Mouse (Mus musculus) heart, embryonic 12.5 days (tissue): ENCODE results near the gene B230217C12Rik. TPM values are rescaled to one million over a fixed set of nuclear protein-coding genes. Genes with fewer than 3 reads are reported as not detected.

ENCODE experiments used
- ATAC-seq: fragments of 200-750 bp; cut with Nextera tagmentation; 2 replicates; pipeline ENCODE4 v1.8.0; 2017; ENCODE audit warnings: moderate TSS enrichment, moderate library complexity; ENCODE audit not compliant: insufficient number of reproducible peaks, low FRiP score
- H3K27ac ChIP-seq: fragments of 300-500 bp; sonication (generic); 2 replicates; pipeline ENCODE4 v1.5.1; 2016; ENCODE audit warnings: mild to moderate bottlenecking, moderate library complexity; ENCODE audit not compliant: poor library complexity, severe bottlenecking
- H3K27me3 ChIP-seq: fragments of 300-500 bp; sonication (generic); replicated peaks from 2 replicates; pipeline ENCODE4 v1.6.1; 2016; ENCODE audit warnings: mild to moderate bottlenecking, moderate library complexity
- H3K36me3 ChIP-seq: fragments of 300-500 bp; sonication (generic); 2 replicates; pipeline ENCODE4 v1.6.1; 2016; ENCODE audit warnings: mild to moderate bottlenecking, moderate library complexity
- H3K4me1 ChIP-seq: fragments of 300-500 bp; sonication (generic); replicated peaks from 2 replicates; pipeline ENCODE4 v1.6.1; 2016; ENCODE audit warnings: mild to moderate bottlenecking
- H3K4me2 ChIP-seq: fragments of 300-500 bp; sonication (generic); 2 replicates; pipeline ENCODE4 v1.6.1; 2016; ENCODE audit warnings: mild to moderate bottlenecking, moderate library complexity
- H3K4me3 ChIP-seq: fragments of 300-500 bp; sonication (generic); 2 replicates; pipeline ENCODE4 v1.5.1; 2016; ENCODE audit warnings: mild to moderate bottlenecking
- H3K9ac ChIP-seq: fragments of 300-500 bp; sonication (generic); 2 replicates; pipeline ENCODE4 v1.6.1; 2016; ENCODE audit warnings: mild to moderate bottlenecking, moderate library complexity
- H3K9me3 ChIP-seq: fragments of 300-500 bp; sonication (generic); replicated peaks from 2 replicates; pipeline ENCODE4 v1.6.1; 2016; ENCODE audit warnings: mild to moderate bottlenecking, moderate library complexity
- WGBS: fragments of 180-500 bp; shearing (Covaris S2); methylation state at CpG from one replicate; pipeline ENCODE4 v1.1.7; 2016; 5-methylcytosine and 5-hydroxymethylcytosine counted together
- polyA plus RNA-seq: library from polyadenylated mRNA; unstranded; fragments of >200 nt; fragmentation: Nextera tagmentation; extraction: Ambion mirVana; gene quantifications from 2 replicates; pipeline ENCODE4 v1.2.1, GENCODE M21; 2016

B230217C12Rik gene
- polyA plus RNA-seq, 1 experiment from 2014 or later = 6.9 TPM

- 29% methylated on average over 5 of the region's 5 CpGs for WGBS
- Histone ChIP-seq H3K4me2 (no peak overlapping the region), H3K4me1 (peaks cover 80% of the 10 kb centered on the region), H3K9ac (no peak overlapping the region), H3K36me3 (peaks cover 60% of the 10 kb centered on the region), H3K27me3 (no peaks in the 10 kb centered on the region), H3K27ac (peak overlapping the region; percentile 41; the same call in 1 of the 2 replicates), H3K4me3 (no peak overlapping the region), H3K9me3 (no peaks in the 10 kb centered on the region)
- ATAC-seq = no peak
Observed at GRCm38 (mm10) chr11:97817379-97817778, 23.2 kb upstream of the B230217C12Rik start.

- Histone ChIP-seq H3K9ac (peak overlapping the region; percentile 8; the same call in 1 of the 2 replicates), H3K4me3 (no peak overlapping the region), H3K4me1 (peaks cover 73% of the 10 kb centered on the region), H3K36me3 (peaks cover 59% of the 10 kb centered on the region), H3K4me2 (no peak overlapping the region), H3K27me3 (no peaks in the 10 kb centered on the region), H3K27ac (peak overlapping the region; percentile 67; the same call in 1 of the 2 replicates), H3K9me3 (no peaks in the 10 kb centered on the region)
- 37% methylated on average over 6 of the region's 6 CpGs for WGBS
- no peak for ATAC-seq
Observed at GRCm38 (mm10) chr11:97818003-97818402, 22.6 kb upstream of the B230217C12Rik start.

- Histone ChIP-seq H3K4me1 (peaks cover 68% of the 10 kb centered on the region), H3K9ac (peak overlapping the region; percentile 63), H3K27me3 (no peaks in the 10 kb centered on the region), H3K4me2 (no peak overlapping the region), H3K36me3 (peaks cover 58% of the 10 kb centered on the region), H3K9me3 (no peaks in the 10 kb centered on the region), H3K4me3 (no peak overlapping the region), H3K27ac (peak overlapping the region; percentile 67)
- 7% methylated on average over 4 of the region's 4 CpGs for WGBS
- no peak for ATAC-seq
Observed at GRCm38 (mm10) chr11:97818571-97818970, 22.0 kb upstream of the B230217C12Rik start.

- 39% methylated on average over 4 of the region's 4 CpGs for WGBS
- Histone ChIP-seq H3K36me3 (peaks cover 56% of the 10 kb centered on the region), H3K27ac (peak overlapping the region; percentile 67), H3K9me3 (no peaks in the 10 kb centered on the region), H3K27me3 (no peaks in the 10 kb centered on the region), H3K4me3 (no peak overlapping the region), H3K4me2 (no peak overlapping the region), H3K4me1 (peaks cover 64% of the 10 kb centered on the region), H3K9ac (peak overlapping the region; percentile 63; the same call in 1 of the 2 replicates)
- ATAC-seq = no peak
Observed at GRCm38 (mm10) chr11:97819102-97819501, 21.5 kb upstream of the B230217C12Rik start.

GRCm38 (mm10) chr11:97819923-97820322 is 20.7 kb upstream of the B230217C12Rik start:
- Histone ChIP-seq H3K27me3 (no peaks in the 10 kb centered on the region), H3K27ac (peak overlapping the region; percentile 14), H3K9ac (no peak overlapping the region), H3K36me3 (peaks cover 59% of the 10 kb centered on the region), H3K4me2 (no peak overlapping the region), H3K9me3 (no peaks in the 10 kb centered on the region), H3K4me3 (no peak overlapping the region), H3K4me1 (peaks cover 72% of the 10 kb centered on the region)
- WGBS = 67% methylated on average over 5 of the region's 5 CpGs
- no peak for ATAC-seq

- Histone ChIP-seq H3K4me3 (no peak overlapping the region), H3K4me2 (peak overlapping the region; percentile 5; the same call in 1 of the 2 replicates), H3K27ac (no peak overlapping the region), H3K27me3 (no peaks in the 10 kb centered on the region), H3K9ac (no peak overlapping the region; the same call in 1 of the 2 replicates), H3K4me1 (peaks cover 67% of the 10 kb centered on the region), H3K9me3 (no peaks in the 10 kb centered on the region), H3K36me3 (peaks cover 59% of the 10 kb centered on the region)
- ATAC-seq = peak; percentile 75
- WGBS = 20% methylated on average over 4 of the region's 4 CpGs
Observed at GRCm38 (mm10) chr11:97820840-97821239, 19.7 kb upstream of the B230217C12Rik start.

GRCm38 (mm10) chr11:97821401-97822064 is 19.0 kb upstream of the B230217C12Rik start:
- Histone ChIP-seq H3K9me3 (no peaks in the 10 kb centered on the region), H3K4me1 (peaks cover 66% of the 10 kb centered on the region), H3K27me3 (no peaks in the 10 kb centered on the region), H3K9ac (no peak overlapping the region), H3K36me3 (peaks cover 59% of the 10 kb centered on the region), H3K4me2 (no peak overlapping the region), H3K27ac (no peak overlapping the region; the same call in 1 of the 2 replicates), H3K4me3 (no peak overlapping the region)
- no peak for ATAC-seq
- whole genome bisulfite sequencing = 88% methylated on average over 8 of the region's 8 CpGs

GRCm38 (mm10) chr11:97822840-97823603 is 17.6 kb upstream of the B230217C12Rik start:
- no peak for ATAC-seq

GRCm38 (mm10) chr11:97824168-97824567 is 16.4 kb upstream of the B230217C12Rik start:
- peaks cover 60% of the 10 kb centered on the region for H3K36me3 ChIP-seq

More at GRCm38 (mm10) chr11:97822840-97823603, 17.6 kb upstream of the B230217C12Rik start:
- H3K9me3 ChIP-seq = no peaks in the 10 kb centered on the region
- peaks cover 61% of the 10 kb centered on the region for H3K36me3 ChIP-seq
- no peak overlapping the region for H3K9ac ChIP-seq
- H3K4me2 ChIP-seq = no peak overlapping the region
- no peak overlapping the region for H3K27ac ChIP-seq
- no peaks in the 10 kb centered on the region for H3K27me3 ChIP-seq
- peaks cover 51% of the 10 kb centered on the region for H3K4me1 ChIP-seq
- 74% methylated on average over 20 of the region's 20 CpGs for WGBS
- H3K4me3 ChIP-seq = no peak overlapping the region

GRCm38 (mm10) chr11:97824895-97825294 is 15.7 kb upstream of the B230217C12Rik start:
- Histone ChIP-seq H3K27me3 (no peaks in the 10 kb centered on the region), H3K9me3 (no peaks in the 10 kb centered on the region), H3K4me2 (no peak overlapping the region), H3K27ac (no peak overlapping the region), H3K36me3 (peaks cover 64% of the 10 kb centered on the region), H3K4me3 (no peak overlapping the region), H3K4me1 (peaks cover 33% of the 10 kb centered on the region), H3K9ac (no peak overlapping the region)
- no peak for ATAC-seq
- WGBS = 68% methylated on average over 6 of the region's 6 CpGs

More at GRCm38 (mm10) chr11:97824168-97824567, 16.4 kb upstream of the B230217C12Rik start:
- Histone ChIP-seq H3K4me3 (no peak overlapping the region), H3K9me3 (no peaks in the 10 kb centered on the region), H3K4me2 (no peak overlapping the region), H3K9ac (no peak overlapping the region), H3K4me1 (peaks cover 39% of the 10 kb centered on the region), H3K27me3 (no peaks in the 10 kb centered on the region), H3K27ac (no peak overlapping the region)
- 93% methylated on average over 11 of the region's 11 CpGs for WGBS
- ATAC-seq = no peak

- H3K9ac ChIP-seq = no peak overlapping the region
- H3K4me3 ChIP-seq = no peak overlapping the region
- peaks cover 31% of the 10 kb centered on the region for H3K4me1 ChIP-seq
- H3K4me2 ChIP-seq = no peak overlapping the region
- H3K9me3 ChIP-seq = no peaks in the 10 kb centered on the region
- ATAC-seq = no peak
- H3K27me3 ChIP-seq = no peaks in the 10 kb centered on the region
- no peak overlapping the region for H3K27ac ChIP-seq
- peaks cover 68% of the 10 kb centered on the region for H3K36me3 ChIP-seq
- WGBS = 78% methylated on average over 10 of the region's 10 CpGs
Observed at GRCm38 (mm10) chr11:97825295-97825694, 15.3 kb upstream of the B230217C12Rik start.
